Mouse (Mus musculus): ENCODE measurements around the gene Cib1. TPM values are rescaled to one million over a fixed set of nuclear protein-coding genes. Genes with fewer than 3 reads are reported as not detected.

Gene Cib1
- polyA plus RNA-seq, 1 experiment from 2014 or later = 123 TPM

- Histone ChIP-seq H3K4me3 (ENCODE audit: low read depth, low read length) (no peak overlapping the region), H3K9me3 (ENCODE audit: low read length) (no peaks in the 10 kb centered on the region), H3K27ac (ENCODE audit: low read length) (no peak overlapping the region), H3K9ac (replicated peaks; ENCODE audit: low read depth) (no peak overlapping the region), H3K36me3 (ENCODE audit: insufficient read depth, low read length) (peaks cover 10% of the 10 kb centered on the region; the same call in 1 of the 2 replicates), H3K4me1 (ENCODE audit: insufficient read depth, low read depth, low read length) (0 out of 2 replicates have a peak, but pooled peaks cover 2% of the 10 kb centered on the region), H3K27me3 (replicated peaks; ENCODE audit: insufficient read depth, low read length) (no peaks in the 10 kb centered on the region), H3K4me2 (replicated peaks; ENCODE audit: low read depth, low read length) (no peak overlapping the region)
- no peak for ATAC-seq
- TF ChIP-seq CTCF (IDR thresholded peaks at IDR 0.05) (no peak), EP300 (IDR thresholded peaks at IDR 0.05) (no peak)
- no peak for DNase-seq (ENCODE audit: low spot score)
- WGBS = 72% methylated on average over 6 of the region's 6 CpGs
Measured at GRCm38 (mm10) chr7:80230196-80230595, 2.4 kb downstream of the Cib1 start.

GRCm38 (mm10) chr7:80227065-80227464, 5.5 kb downstream of the Cib1 start:
- DNase-seq (ENCODE audit: low spot score) (no peak), ATAC-seq (no peak)
- Histone ChIP-seq H3K27ac (ENCODE audit: low read length) (no peak overlapping the region), H3K4me1 (ENCODE audit: insufficient read depth, low read depth, low read length) (0 out of 2 replicates have a peak, but pooled peaks cover 2% of the 10 kb centered on the region), H3K27me3 (replicated peaks; ENCODE audit: insufficient read depth, low read length) (no peaks in the 10 kb centered on the region), H3K36me3 (ENCODE audit: insufficient read depth, low read length) (peaks cover 20% of the 10 kb centered on the region; the same call in 1 of the 2 replicates), H3K4me2 (replicated peaks; ENCODE audit: low read depth, low read length) (no peak overlapping the region), H3K9ac (replicated peaks; ENCODE audit: low read depth) (no peak overlapping the region), H3K9me3 (ENCODE audit: low read length) (no peaks in the 10 kb centered on the region), H3K4me3 (ENCODE audit: low read depth, low read length) (no peak overlapping the region)
- WGBS = 94% methylated on average over 4 of the region's 4 CpGs
- TF ChIP-seq CTCF (IDR thresholded peaks at IDR 0.05) (no peak; the same call in 1 of the 2 replicates), EP300 (IDR thresholded peaks at IDR 0.05) (no peak)

GRCm38 (mm10) chr7:80221179-80221750, 11.3 kb downstream of the Cib1 start:
- Histone ChIP-seq H3K9ac (replicated peaks; ENCODE audit: low read depth) (no peak overlapping the region), H3K27ac (ENCODE audit: low read length) (no peak overlapping the region), H3K4me2 (replicated peaks; ENCODE audit: low read depth, low read length) (no peak overlapping the region), H3K4me3 (ENCODE audit: low read depth, low read length) (no peak overlapping the region), H3K36me3 (ENCODE audit: insufficient read depth, low read length) (peaks cover 16% of the 10 kb centered on the region; the same call in 1 of the 2 replicates), H3K27me3 (replicated peaks; ENCODE audit: insufficient read depth, low read length) (no peaks in the 10 kb centered on the region), H3K9me3 (ENCODE audit: low read length) (no peaks in the 10 kb centered on the region), H3K4me1 (ENCODE audit: insufficient read depth, low read depth, low read length) (no peaks in the 10 kb centered on the region)
- no peak for ATAC-seq
- WGBS = 80% methylated on average over 4 of the region's 4 CpGs
- no peak for DNase-seq (ENCODE audit: low spot score)
- TF ChIP-seq CTCF (IDR thresholded peaks at IDR 0.05) (no peak), EP300 (IDR thresholded peaks at IDR 0.05) (no peak)

GRCm38 (mm10) chr7:80220237-80220797, 12.3 kb downstream of the Cib1 start:
- H3K9me3 ChIP-seq (ENCODE audit: low read length) = no peaks in the 10 kb centered on the region
- no peak overlapping the region for H3K4me2 ChIP-seq (replicated peaks; ENCODE audit: low read depth, low read length)
- no peaks in the 10 kb centered on the region for H3K27me3 ChIP-seq (replicated peaks; ENCODE audit: insufficient read depth, low read length)
- TF ChIP-seq EP300 (IDR thresholded peaks at IDR 0.05) (no peak), CTCF (IDR thresholded peaks at IDR 0.05) (no peak)
- H3K36me3 ChIP-seq (ENCODE audit: insufficient read depth, low read length) = peaks cover 16% of the 10 kb centered on the region; the same call in 1 of the 2 replicates
- no peaks in the 10 kb centered on the region for H3K4me1 ChIP-seq (ENCODE audit: insufficient read depth, low read depth, low read length)
- DNase-seq (ENCODE audit: low spot score) (no peak), ATAC-seq (no peak)
- H3K27ac ChIP-seq (ENCODE audit: low read length) = no peak overlapping the region
- 96% methylated on average over 9 of the region's 9 CpGs for WGBS
- no peak overlapping the region for H3K9ac ChIP-seq (replicated peaks; ENCODE audit: low read depth)
- no peak overlapping the region for H3K4me3 ChIP-seq (ENCODE audit: low read depth, low read length)

- no peak for DNase-seq (ENCODE audit: low spot score)
- no peak overlapping the region for H3K4me2 ChIP-seq (replicated peaks; ENCODE audit: low read depth, low read length)
- no peak overlapping the region for H3K27ac ChIP-seq (ENCODE audit: low read length)
- no peak overlapping the region for H3K4me3 ChIP-seq (ENCODE audit: low read depth, low read length)
- H3K4me1 ChIP-seq (ENCODE audit: insufficient read depth, low read depth, low read length) = no peaks in the 10 kb centered on the region
- TF ChIP-seq CTCF (IDR thresholded peaks at IDR 0.05) (no peak), EP300 (IDR thresholded peaks at IDR 0.05) (no peak)
- H3K27me3 ChIP-seq (replicated peaks; ENCODE audit: insufficient read depth, low read length) = no peaks in the 10 kb centered on the region
- no peak overlapping the region for H3K9ac ChIP-seq (replicated peaks; ENCODE audit: low read depth)
- WGBS = 89% methylated on average over 9 of the region's 9 CpGs
- ATAC-seq = no peak
- H3K36me3 ChIP-seq (ENCODE audit: insufficient read depth, low read length) = peaks cover 6% of the 10 kb centered on the region; the same call in 1 of the 2 replicates
- no peaks in the 10 kb centered on the region for H3K9me3 ChIP-seq (ENCODE audit: low read length)
Measured at GRCm38 (mm10) chr7:80218666-80219065, 13.9 kb downstream of the Cib1 start.

GRCm38 (mm10) chr7:80216566-80216965, 16.0 kb downstream of the Cib1 start:
- Histone ChIP-seq H3K36me3 (ENCODE audit: insufficient read depth, low read length) (peaks cover 6% of the 10 kb centered on the region; the same call in 1 of the 2 replicates), H3K9me3 (ENCODE audit: low read length) (no peaks in the 10 kb centered on the region), H3K27ac (ENCODE audit: low read length) (no peak overlapping the region), H3K27me3 (replicated peaks; ENCODE audit: insufficient read depth, low read length) (no peaks in the 10 kb centered on the region), H3K4me3 (ENCODE audit: low read depth, low read length) (no peak overlapping the region), H3K9ac (replicated peaks; ENCODE audit: low read depth) (no peak overlapping the region), H3K4me1 (ENCODE audit: insufficient read depth, low read depth, low read length) (no peaks in the 10 kb centered on the region), H3K4me2 (replicated peaks; ENCODE audit: low read depth, low read length) (no peak overlapping the region)
- TF ChIP-seq CTCF (IDR thresholded peaks at IDR 0.05) = no peak; the same call in none of the 2 replicates
- TF ChIP-seq EP300 (IDR thresholded peaks at IDR 0.05) = no peak
- DNase-seq (ENCODE audit: low spot score) (no peak), ATAC-seq (peak; percentile 34; the same call in 1 of the 2 replicates)
- WGBS = 69% methylated on average over 8 of the region's 8 CpGs
